Mouse (Mus musculus): ENCODE measurements around the gene Spon1.

Spon1 gene

DNA sequence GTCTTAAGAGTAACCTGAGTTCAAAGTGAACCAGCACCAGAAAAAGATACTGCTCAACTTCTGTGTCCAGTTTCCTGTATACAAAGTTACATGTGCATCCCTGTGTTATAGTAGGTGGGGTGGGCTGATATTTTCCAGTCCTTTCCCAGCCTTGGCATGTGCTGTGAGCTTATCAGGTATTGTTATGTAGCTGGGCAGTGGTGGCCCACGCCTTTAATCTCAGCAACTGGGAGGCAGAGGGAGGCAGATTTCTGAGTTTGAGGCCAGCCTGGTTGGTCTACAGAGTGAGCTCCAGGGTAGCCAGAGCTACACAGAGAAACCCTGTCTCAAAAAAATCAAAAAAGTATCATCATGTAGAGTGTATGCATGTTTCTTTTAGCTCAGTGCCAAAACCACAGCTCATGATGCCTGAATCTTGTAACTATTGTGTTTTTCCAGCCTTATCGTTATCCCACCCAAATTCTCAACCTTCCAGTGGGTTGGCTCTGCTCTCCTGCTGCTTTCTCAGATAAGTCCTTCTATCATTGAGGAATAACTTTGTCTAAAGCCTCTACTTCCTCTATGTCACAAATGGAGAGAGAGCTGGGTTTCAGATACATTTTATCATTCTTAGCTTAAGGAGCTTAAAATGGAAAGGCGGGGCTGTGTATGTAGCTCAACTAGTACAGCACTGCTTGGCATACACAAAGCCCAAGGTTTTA is 137.5 kb downstream of the Spon1 start:
- DNase-seq (ENCODE audit: low spot score in 2 of 2): no peak

- DNase-seq (ENCODE audit: low spot score in 2 of 2): no peak
These were observed 138.1 kb downstream of the Spon1 start for GRCm38 (mm10) chr7:113903939-113904338.

- DNase-seq (ENCODE audit: low spot score in 2 of 2): no peak
These were observed 138.6 kb downstream of the Spon1 start for GRCm38 (mm10) chr7:113904348-113904895.

- DNase-seq (ENCODE audit: low spot score in 2 of 2): no peak
These were observed 143.5 kb downstream of the Spon1 start for GRCm38 (mm10) chr7:113909161-113909825.

- no peak for DNase-seq (ENCODE audit: low spot score in 2 of 2)
These were observed 145.1 kb downstream of the Spon1 start for GRCm38 (mm10) chr7:113910856-113911255.

GRCm38 (mm10) chr7:113915936-113916335 is 150.1 kb downstream of the Spon1 start:
- no peak for DNase-seq (ENCODE audit: low spot score in 2 of 2)

DNA sequence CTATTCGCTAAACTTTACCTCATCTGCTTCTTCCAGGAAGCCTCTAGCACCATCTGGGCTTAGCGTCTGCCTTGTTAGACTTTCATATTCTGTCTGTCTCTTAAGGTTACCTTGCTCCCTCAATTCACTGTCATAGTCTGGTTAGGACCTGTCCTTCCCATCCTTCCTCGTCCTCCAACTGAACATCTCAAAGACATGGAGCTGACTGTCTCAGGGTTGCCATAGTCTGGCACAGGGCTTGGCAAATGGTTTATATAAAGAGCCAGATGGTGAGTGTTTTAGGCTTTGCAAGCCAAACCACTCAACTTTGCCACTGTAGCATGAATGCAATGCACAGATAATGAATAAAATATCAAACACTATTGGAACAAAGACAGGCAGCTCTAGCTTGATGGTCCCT is 153.1 kb downstream of the Spon1 start:
- no peak for DNase-seq (ENCODE audit: low spot score in 2 of 2)

DNA sequence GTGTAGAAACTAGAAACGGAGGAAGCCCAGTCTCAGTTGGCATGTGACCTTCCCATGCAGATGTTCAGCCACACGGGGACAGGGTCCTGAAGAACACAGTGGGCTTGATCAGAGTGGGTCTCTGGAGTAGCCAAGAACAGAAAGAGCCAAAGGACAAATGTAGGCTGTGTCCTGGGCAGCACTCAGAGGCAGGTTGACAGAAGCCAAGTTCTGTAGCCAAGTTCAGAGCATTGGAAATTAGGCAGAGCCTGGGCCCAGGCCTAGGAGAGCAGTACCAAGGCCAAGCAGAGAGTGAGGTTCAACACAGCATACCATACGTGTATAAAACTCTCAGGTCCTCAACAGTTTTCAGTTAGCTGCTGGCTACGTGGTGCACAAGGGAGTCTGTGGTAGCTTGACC is 153.7 kb downstream of the Spon1 start:
- no peak for DNase-seq (ENCODE audit: low spot score in 2 of 2)

DNA sequence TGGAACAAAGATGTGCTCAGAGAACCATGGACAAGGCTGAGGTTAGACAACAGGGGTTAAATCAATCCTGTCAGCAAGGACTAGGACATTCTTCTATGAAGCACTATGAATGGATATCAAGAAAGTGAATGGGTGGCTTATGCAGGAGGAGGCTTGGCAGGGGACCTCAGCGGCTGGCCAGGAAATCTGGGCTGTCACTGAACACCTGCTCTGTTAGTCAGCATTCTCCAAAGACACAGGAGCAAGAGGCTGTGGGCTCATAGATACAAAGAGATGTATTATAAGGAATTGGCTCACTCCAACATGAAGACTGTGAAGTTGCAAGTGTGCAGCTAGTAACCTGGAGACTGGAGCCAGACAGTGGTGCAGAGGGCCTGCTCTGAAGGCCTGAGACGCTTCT is 154.3 kb downstream of the Spon1 start:
- no peak for DNase-seq (ENCODE audit: low spot score in 2 of 2)

- no peak for DNase-seq (ENCODE audit: low spot score in 2 of 2)
These were observed 158.8 kb downstream of the Spon1 start for GRCm38 (mm10) chr7:113924561-113924960.

DNA sequence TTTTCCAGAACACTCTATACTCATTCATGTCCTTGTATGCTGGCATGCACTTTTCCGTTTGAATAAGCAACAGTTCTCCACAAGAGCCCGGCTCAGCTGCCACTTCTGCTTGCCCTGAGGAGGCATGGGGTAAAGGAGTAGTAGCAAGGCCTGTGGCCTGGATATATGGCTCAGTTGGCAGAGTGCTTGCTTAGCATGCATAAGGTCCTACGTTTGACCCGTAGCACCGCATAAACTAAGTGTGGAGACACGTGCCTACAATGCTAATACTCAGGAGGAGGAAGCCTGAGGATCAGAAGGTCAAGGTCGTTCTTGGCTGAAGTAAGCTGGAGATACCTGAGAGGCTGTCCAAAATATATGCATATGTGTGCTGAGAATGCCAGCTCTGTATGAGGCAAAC is 185.1 kb downstream of the Spon1 start:
- DNase-seq (ENCODE audit: low spot score in 2 of 2): no peak

DNA sequence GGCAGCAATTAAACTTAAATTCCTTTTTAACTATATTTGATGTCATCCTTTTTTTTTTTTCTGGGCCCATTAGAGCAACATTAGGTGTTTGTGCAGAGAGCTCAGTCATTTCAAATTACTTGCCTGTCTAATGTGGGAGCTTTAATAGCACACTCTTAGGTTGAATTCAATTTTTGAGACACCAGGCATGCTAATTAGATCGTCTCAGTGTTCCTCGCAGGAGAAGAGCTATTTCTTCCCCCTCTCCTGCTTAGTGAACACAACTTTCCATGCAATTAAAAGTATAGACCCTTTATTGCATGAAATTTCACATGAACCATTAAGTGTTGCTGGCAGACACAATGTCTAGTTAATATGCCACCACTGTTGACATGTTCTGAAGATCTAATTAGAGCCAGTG is 189.6 kb downstream of the Spon1 start:
- DNase-seq (ENCODE audit: low spot score in 2 of 2): no peak

- no peak for DNase-seq (ENCODE audit: low spot score in 2 of 2)
These were observed 195.2 kb downstream of the Spon1 start for GRCm38 (mm10) chr7:113960841-113961499.

DNA sequence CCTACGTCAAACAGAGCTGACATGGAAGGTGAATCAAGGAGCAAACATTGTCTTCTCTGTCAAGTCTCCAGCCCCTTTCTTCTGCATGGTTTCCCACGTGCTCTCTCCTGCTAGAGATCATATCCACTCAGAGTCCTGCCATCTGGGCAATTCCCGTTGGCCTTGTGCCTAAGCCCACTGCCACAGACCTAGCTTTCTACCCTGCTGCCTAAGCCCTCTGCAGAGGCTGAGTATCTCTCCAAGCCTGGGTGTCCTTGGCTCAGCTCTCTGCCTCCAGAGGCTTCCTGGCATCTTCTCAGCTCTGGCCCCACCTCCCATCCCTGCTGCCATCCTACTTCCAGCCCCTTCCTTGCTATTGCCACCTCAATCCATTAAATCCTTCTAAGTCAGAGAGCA is 195.7 kb downstream of the Spon1 start:
- no peak for DNase-seq (ENCODE audit: low spot score in 2 of 2)

DNA sequence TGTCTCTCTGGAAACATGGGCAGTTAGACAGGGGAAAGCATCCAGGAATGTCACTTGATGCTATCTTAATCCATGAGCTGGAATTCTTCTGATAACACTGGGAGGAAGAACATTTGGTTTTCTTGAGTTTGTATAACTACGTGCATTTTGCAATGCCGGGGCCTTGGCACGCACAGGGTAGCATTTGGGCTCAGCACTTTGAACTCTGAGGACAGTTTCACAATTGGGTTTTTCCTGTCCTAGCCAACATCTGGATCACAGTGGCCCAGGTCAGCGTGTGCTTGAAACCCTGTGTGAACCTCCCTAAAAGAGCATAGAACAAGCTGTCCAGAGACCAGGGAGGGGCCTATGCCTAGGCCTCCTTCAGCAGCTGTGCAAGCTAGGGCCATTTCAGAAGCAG is 196.3 kb downstream of the Spon1 start:
- no peak for DNase-seq (ENCODE audit: low spot score in 2 of 2)

DNA sequence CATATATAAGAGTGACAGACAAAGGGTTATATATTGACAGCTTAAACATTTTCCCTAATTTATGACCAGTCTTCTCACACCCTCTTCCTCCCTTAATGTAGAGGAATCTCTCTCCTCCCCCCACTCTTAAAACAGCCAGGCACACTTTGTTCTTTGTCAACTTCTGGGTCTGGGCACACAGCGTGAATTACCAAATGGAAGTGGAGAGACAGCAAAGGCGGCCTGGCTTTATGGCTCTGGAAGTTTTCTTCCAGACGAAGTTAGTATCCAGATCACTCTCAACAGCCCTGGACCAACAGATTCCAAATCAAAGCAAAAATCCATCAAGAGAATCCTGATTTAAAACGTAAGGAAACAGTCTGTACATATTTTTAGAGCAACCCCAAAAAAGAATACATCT is 198.0 kb downstream of the Spon1 start:
- no peak for DNase-seq (ENCODE audit: low spot score in 2 of 2)

- DNase-seq (ENCODE audit: low spot score in 2 of 2): no peak
These were observed 199.8 kb downstream of the Spon1 start for GRCm38 (mm10) chr7:113965625-113966024.

- no peak for DNase-seq (ENCODE audit: low spot score in 2 of 2)
These were observed 203.4 kb downstream of the Spon1 start for GRCm38 (mm10) chr7:113969182-113969581.

- DNase-seq (ENCODE audit: low spot score in 2 of 2): no peak
These were observed 206.7 kb downstream of the Spon1 start for GRCm38 (mm10) chr7:113972536-113972935.

GRCm38 (mm10) chr7:113986406-113987134 is 220.8 kb downstream of the Spon1 start:
- no peak for DNase-seq (ENCODE audit: low spot score in 2 of 2)

GRCm38 (mm10) chr7:113988156-113988555 is 222.4 kb downstream of the Spon1 start:
- no peak for DNase-seq (ENCODE audit: low spot score in 2 of 2)
